Mouse (Mus musculus): ENCODE results near the gene Sncb. TPM values are rescaled to one million over a fixed set of nuclear protein-coding genes. Genes with fewer than 3 reads are reported as not detected.

The Sncb gene
- 2.7 and 3.7 TPM in 2 replicates for polyA plus RNA-seq (2014; fragmentation: Nextera tagmentation; extraction: Ambion mirVana)

DNA sequence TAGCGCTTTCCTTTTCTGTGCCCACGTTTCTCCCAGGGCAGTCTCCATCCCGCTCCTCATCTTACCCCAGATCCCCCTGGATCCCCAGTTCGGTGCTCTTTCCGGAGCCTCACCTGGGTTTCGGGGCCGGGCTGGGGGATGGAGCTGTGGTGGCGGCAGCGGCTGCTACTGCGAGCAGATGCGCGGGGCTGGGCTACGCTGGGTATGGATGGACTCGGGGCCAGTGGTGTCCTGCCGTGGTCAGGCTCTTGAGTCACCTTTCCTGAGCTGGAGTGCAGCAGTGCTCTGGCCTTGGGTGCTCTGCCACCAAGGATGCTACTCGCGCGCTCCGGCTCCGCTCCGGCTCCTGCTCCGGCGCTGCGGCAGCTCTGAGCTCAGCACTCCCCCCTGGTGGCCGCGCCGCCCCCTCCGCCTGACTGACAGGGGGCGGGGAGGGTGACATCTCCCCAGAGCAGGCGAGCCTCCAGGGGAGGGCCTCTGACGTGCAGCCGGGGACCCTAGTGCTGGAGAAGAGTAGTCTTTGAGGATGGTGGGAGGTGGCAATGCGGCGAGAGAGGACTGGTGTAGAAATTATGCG is at the start of gene Sncb:
Gene Sncb (minus strand): TSS at position 404 of the 577 bp plus-strand sequence.
- Histone ChIP-seq H3K9me3 (ENCODE audit: control insufficient read depth, low read length) (no peaks in the 10 kb centered on the region), H3K27me3 (ENCODE audit: control insufficient read depth, insufficient read depth, low read length) (peaks cover 43% of the 10 kb centered on the region), H3K4me3 (ENCODE audit: low read depth, low read length) (peak within 1 kb of the TSS; percentile 40), H3K4me2 (ENCODE audit: low read depth) (peak within 1 kb of the TSS; percentile 78), H3K27ac (ENCODE audit: low read depth, low read length) (no peak within 1 kb of the TSS), H3K9ac (ENCODE audit: low read length) (peak within 1 kb of the TSS; percentile 42), H3K4me1 (ENCODE audit: control insufficient read depth, insufficient read depth, low read length) (peaks cover 5% of the 10 kb centered on the region; the same call in 1 of the 2 replicates), H3K36me3 (ENCODE audit: control insufficient read depth, insufficient read depth, low read length) (no peaks in the 10 kb centered on the region)
- 1% methylated on average over 34 of the region's 35 CpGs for WGBS
- peak; percentile 84 for DNase-seq (ENCODE audit: low spot score)
- ATAC-seq (ENCODE audit: insufficient read depth, low FRiP score, low TSS enrichment), result peak; percentile 74

DNA sequence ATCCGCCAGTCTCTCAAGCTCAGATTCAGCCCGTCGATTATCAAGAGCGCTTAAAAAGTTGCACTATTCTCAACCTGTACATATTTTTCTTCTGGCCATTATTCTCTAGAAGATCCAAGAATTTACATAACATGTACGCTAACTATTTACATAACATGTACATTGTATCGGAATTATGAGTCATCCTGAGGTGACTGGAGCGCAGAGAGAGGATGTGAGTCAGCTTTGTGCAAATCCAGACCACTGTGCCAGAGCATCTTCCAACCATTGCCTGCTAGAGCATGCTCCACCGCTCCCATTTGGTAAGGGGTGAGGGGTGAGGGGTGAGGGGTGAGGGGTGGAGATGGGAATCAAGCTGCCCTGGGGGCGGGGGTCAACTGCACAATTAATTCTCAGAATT is 47.0 kb upstream of the Sncb start:
- Histone ChIP-seq H3K27ac (ENCODE audit: low read depth, low read length) (no peak overlapping the region), H3K4me3 (ENCODE audit: low read depth, low read length) (no peak overlapping the region), H3K9me3 (ENCODE audit: control insufficient read depth, low read length) (no peaks in the 10 kb centered on the region), H3K27me3 (ENCODE audit: control insufficient read depth, insufficient read depth, low read length) (no peaks in the 10 kb centered on the region), H3K4me1 (ENCODE audit: control insufficient read depth, insufficient read depth, low read length) (no peaks in the 10 kb centered on the region), H3K36me3 (ENCODE audit: control insufficient read depth, insufficient read depth, low read length) (no peaks in the 10 kb centered on the region), H3K4me2 (ENCODE audit: low read depth) (no peak overlapping the region), H3K9ac (ENCODE audit: low read length) (no peak overlapping the region)
- WGBS, result 95% methylated on average over 9 of the region's 9 CpGs
- no peak for ATAC-seq (ENCODE audit: insufficient read depth, low FRiP score, low TSS enrichment)
- no peak for DNase-seq (ENCODE audit: low spot score)

DNA sequence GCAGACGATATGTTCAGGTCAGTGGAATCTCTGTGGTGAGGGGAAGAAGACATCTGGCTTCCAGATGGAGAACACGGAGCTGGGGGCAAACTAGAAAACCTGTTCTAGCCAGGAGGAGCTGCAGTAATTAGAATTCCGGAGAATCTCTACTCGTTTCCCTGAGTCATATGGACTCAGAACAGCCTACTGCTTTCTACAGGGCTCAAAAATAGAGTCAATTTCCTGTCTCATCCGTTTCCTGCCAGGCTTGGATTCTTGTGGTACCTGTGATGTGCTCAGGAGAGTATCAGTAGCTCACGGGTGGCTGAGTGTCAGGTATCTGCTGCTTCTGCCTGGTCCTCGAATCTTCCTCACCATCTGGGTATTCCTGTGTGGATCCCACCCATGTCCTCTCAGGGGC is 45.1 kb upstream of the Sncb start:
- Histone ChIP-seq H3K4me3 (ENCODE audit: low read depth, low read length) (no peak overlapping the region), H3K9me3 (ENCODE audit: control insufficient read depth, low read length) (no peaks in the 10 kb centered on the region), H3K36me3 (ENCODE audit: control insufficient read depth, insufficient read depth, low read length) (no peaks in the 10 kb centered on the region), H3K9ac (ENCODE audit: low read length) (no peak overlapping the region), H3K4me1 (ENCODE audit: control insufficient read depth, insufficient read depth, low read length) (peaks cover 4% of the 10 kb centered on the region; the same call in 1 of the 2 replicates), H3K4me2 (ENCODE audit: low read depth) (no peak overlapping the region), H3K27me3 (ENCODE audit: control insufficient read depth, insufficient read depth, low read length) (no peaks in the 10 kb centered on the region), H3K27ac (ENCODE audit: low read depth, low read length) (no peak overlapping the region)
- DNase-seq (ENCODE audit: low spot score) (no peak), ATAC-seq (ENCODE audit: insufficient read depth, low FRiP score, low TSS enrichment) (no peak)
- WGBS, result 59% methylated on average over 7 of the region's 7 CpGs

DNA sequence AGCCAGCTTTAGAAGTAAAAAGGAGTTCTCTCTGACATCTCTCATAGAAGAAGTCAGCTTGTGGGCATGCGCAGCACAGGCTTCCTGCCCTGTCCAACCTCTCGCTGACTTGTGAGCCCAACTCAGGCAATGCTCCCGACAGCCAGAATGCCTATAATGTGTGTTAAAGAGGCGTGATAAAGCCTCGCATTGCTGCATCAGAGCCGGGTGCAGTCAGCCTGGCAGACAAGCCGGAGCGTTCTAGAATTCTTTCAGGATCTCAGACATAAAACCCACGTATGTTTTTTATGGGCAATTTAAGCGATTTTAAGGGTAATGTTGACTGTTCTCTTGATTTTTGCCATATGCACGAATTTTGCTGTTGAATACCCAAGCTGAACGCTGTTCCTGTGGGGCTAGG is 41.7 kb upstream of the Sncb start:
- no peak overlapping the region for H3K4me3 ChIP-seq (ENCODE audit: low read depth, low read length)
- H3K27ac ChIP-seq (ENCODE audit: low read depth, low read length), result no peak overlapping the region
- H3K27me3 ChIP-seq (ENCODE audit: control insufficient read depth, insufficient read depth, low read length), result no peaks in the 10 kb centered on the region
- ATAC-seq (ENCODE audit: insufficient read depth, low FRiP score, low TSS enrichment), result no peak
- H3K9ac ChIP-seq (ENCODE audit: low read length), result no peak overlapping the region
- no peaks in the 10 kb centered on the region for H3K9me3 ChIP-seq (ENCODE audit: control insufficient read depth, low read length)
- no peak overlapping the region for H3K4me2 ChIP-seq (ENCODE audit: low read depth)
- no peaks in the 10 kb centered on the region for H3K36me3 ChIP-seq (ENCODE audit: control insufficient read depth, insufficient read depth, low read length)
- WGBS, result 80% methylated on average over 12 of the region's 12 CpGs
- no peak for DNase-seq (ENCODE audit: low spot score)
- H3K4me1 ChIP-seq (ENCODE audit: control insufficient read depth, insufficient read depth, low read length), result peaks cover 5% of the 10 kb centered on the region; the same call in 1 of the 2 replicates

GRCm38 (mm10) chr13:54806434-54806976 is 40.1 kb upstream of the Sncb start:
- Histone ChIP-seq H3K9ac (ENCODE audit: low read length) (0 out of 2 replicates have a peak overlapping the region, but pooled peaks have one; percentile 15), H3K4me2 (ENCODE audit: low read depth) (no peak overlapping the region), H3K4me3 (ENCODE audit: low read depth, low read length) (no peak overlapping the region), H3K9me3 (ENCODE audit: control insufficient read depth, low read length) (no peaks in the 10 kb centered on the region), H3K4me1 (ENCODE audit: control insufficient read depth, insufficient read depth, low read length) (peaks cover 5% of the 10 kb centered on the region; the same call in 1 of the 2 replicates), H3K27me3 (ENCODE audit: control insufficient read depth, insufficient read depth, low read length) (no peaks in the 10 kb centered on the region), H3K36me3 (ENCODE audit: control insufficient read depth, insufficient read depth, low read length) (no peaks in the 10 kb centered on the region), H3K27ac (ENCODE audit: low read depth, low read length) (no peak overlapping the region)
- no peak for ATAC-seq (ENCODE audit: insufficient read depth, low FRiP score, low TSS enrichment)
- WGBS, result 16% methylated on average over 13 of the region's 13 CpGs
- peak; percentile 67 for DNase-seq (ENCODE audit: low spot score)

GRCm38 (mm10) chr13:54805134-54805838 is 38.9 kb upstream of the Sncb start:
- Histone ChIP-seq H3K9ac (ENCODE audit: low read length) (no peak overlapping the region), H3K36me3 (ENCODE audit: control insufficient read depth, insufficient read depth, low read length) (no peaks in the 10 kb centered on the region), H3K4me1 (ENCODE audit: control insufficient read depth, insufficient read depth, low read length) (peaks cover 5% of the 10 kb centered on the region; the same call in 1 of the 2 replicates), H3K4me2 (ENCODE audit: low read depth) (no peak overlapping the region), H3K4me3 (ENCODE audit: low read depth, low read length) (no peak overlapping the region), H3K27me3 (ENCODE audit: control insufficient read depth, insufficient read depth, low read length) (no peaks in the 10 kb centered on the region), H3K27ac (ENCODE audit: low read depth, low read length) (no peak overlapping the region), H3K9me3 (ENCODE audit: control insufficient read depth, low read length) (no peaks in the 10 kb centered on the region)
- no peak for ATAC-seq (ENCODE audit: insufficient read depth, low FRiP score, low TSS enrichment)
- 48% methylated on average over 21 of the region's 21 CpGs for WGBS
- peak; percentile 65 for DNase-seq (ENCODE audit: low spot score)

- H3K36me3 ChIP-seq (ENCODE audit: control insufficient read depth, insufficient read depth, low read length), result no peaks in the 10 kb centered on the region
- no peak overlapping the region for H3K4me2 ChIP-seq (ENCODE audit: low read depth)
- no peak for DNase-seq (ENCODE audit: low spot score)
- no peak for ATAC-seq (ENCODE audit: insufficient read depth, low FRiP score, low TSS enrichment)
- H3K9ac ChIP-seq (ENCODE audit: low read length), result no peak overlapping the region
- H3K27ac ChIP-seq (ENCODE audit: low read depth, low read length), result no peak overlapping the region
- 85% methylated on average over 6 of the region's 6 CpGs for WGBS
- H3K27me3 ChIP-seq (ENCODE audit: control insufficient read depth, insufficient read depth, low read length), result no peaks in the 10 kb centered on the region
- H3K4me3 ChIP-seq (ENCODE audit: low read depth, low read length), result no peak overlapping the region
- H3K4me1 ChIP-seq (ENCODE audit: control insufficient read depth, insufficient read depth, low read length), result peaks cover 5% of the 10 kb centered on the region; the same call in 1 of the 2 replicates
- H3K9me3 ChIP-seq (ENCODE audit: control insufficient read depth, low read length), result no peaks in the 10 kb centered on the region
Observed at GRCm38 (mm10) chr13:54803010-54803409, 36.6 kb upstream of the Sncb start.

- peaks cover 4% of the 10 kb centered on the region; the same call in 1 of the 2 replicates for H3K27me3 ChIP-seq (ENCODE audit: control insufficient read depth, insufficient read depth, low read length)
- WGBS, result 82% methylated on average over 4 of the region's 4 CpGs
Observed at GRCm38 (mm10) chr13:54800206-54800605, 33.8 kb upstream of the Sncb start.

More at GRCm38 (mm10) chr13:54800206-54800605, 33.8 kb upstream of the Sncb start:
- Histone ChIP-seq H3K36me3 (ENCODE audit: control insufficient read depth, insufficient read depth, low read length) (no peaks in the 10 kb centered on the region), H3K4me2 (ENCODE audit: low read depth) (no peak overlapping the region; the same call in 1 of the 2 replicates), H3K9me3 (ENCODE audit: control insufficient read depth, low read length) (no peaks in the 10 kb centered on the region), H3K9ac (ENCODE audit: low read length) (no peak overlapping the region), H3K4me3 (ENCODE audit: low read depth, low read length) (no peak overlapping the region), H3K4me1 (ENCODE audit: control insufficient read depth, insufficient read depth, low read length) (no peaks in the 10 kb centered on the region), H3K27ac (ENCODE audit: low read depth, low read length) (no peak overlapping the region)
- no peak for ATAC-seq (ENCODE audit: insufficient read depth, low FRiP score, low TSS enrichment)
- DNase-seq (ENCODE audit: low spot score), result no peak

All from neural tube, embryonic 11.5 days (tissue).